Mouse (Mus musculus) lung, embryonic 16.5 days (tissue): ENCODE measurements at regions not wholly inside any gene's neighbourhood (a gene's known extent, or its start where the extent isn't known, plus 50 kb on each side); places are given as distances from the start of the nearest gene placed in this dataset.

Experiments used
- ATAC-seq: fragments of 200-750 bp; cut with Nextera tagmentation; 2 replicates; pipeline ENCODE4 v1.8.0; 2017; ENCODE audit warnings: low read depth, mild to moderate bottlenecking, moderate library complexity
- H3K27ac ChIP-seq: fragments of 300-500 bp; sonication (generic); 2 replicates; pipeline ENCODE4 v1.5.1; 2014; ENCODE audit warnings: mild to moderate bottlenecking, control low read depth, low read length
- H3K27me3 ChIP-seq: fragments of 300-500 bp; sonication (generic); 2 replicates; pipeline ENCODE4 v1.6.1; 2014; ENCODE audit warnings: low read depth, low read length, mixed read lengths; ENCODE audit not compliant: control insufficient read depth, insufficient read depth
- H3K36me3 ChIP-seq: fragments of 300-500 bp; sonication (generic); 2 replicates; pipeline ENCODE4 v1.6.1; 2014; ENCODE audit warnings: low read length; ENCODE audit not compliant: control insufficient read depth, insufficient read depth
- H3K4me1 ChIP-seq: fragments of 300-500 bp; sonication (generic); replicated peaks from 2 replicates; pipeline ENCODE4 v1.6.1; 2014; ENCODE audit warnings: low read length, mixed read lengths; ENCODE audit not compliant: control insufficient read depth, insufficient read depth
- H3K4me2 ChIP-seq: fragments of 300-500 bp; sonication (generic); 2 replicates; pipeline ENCODE4 v1.6.1; 2014; ENCODE audit warnings: low read depth, low read length, control low read depth
- H3K4me3 ChIP-seq: fragments of 300-500 bp; sonication (generic); 2 replicates; pipeline ENCODE4 v1.5.1; 2014; ENCODE audit warnings: mild to moderate bottlenecking, low read length, control low read depth
- H3K9ac ChIP-seq: fragments of 300-500 bp; sonication (generic); 2 replicates; pipeline ENCODE4 v1.6.1; 2014; ENCODE audit warnings: low read length, control low read depth
- H3K9me3 ChIP-seq: fragments of 300-500 bp; sonication (generic); 2 replicates; pipeline ENCODE4 v1.6.1; 2016; ENCODE audit warnings: low read length; ENCODE audit not compliant: control insufficient read depth
- WGBS: fragments of 180-500 bp; shearing (Covaris S2); extraction: QIAGEN DNeasy Blood & Tissue Kit; methylation state at CpG from one replicate; pipeline ENCODE4 v1.1.7; 2014; 5-methylcytosine and 5-hydroxymethylcytosine counted together

DNA sequence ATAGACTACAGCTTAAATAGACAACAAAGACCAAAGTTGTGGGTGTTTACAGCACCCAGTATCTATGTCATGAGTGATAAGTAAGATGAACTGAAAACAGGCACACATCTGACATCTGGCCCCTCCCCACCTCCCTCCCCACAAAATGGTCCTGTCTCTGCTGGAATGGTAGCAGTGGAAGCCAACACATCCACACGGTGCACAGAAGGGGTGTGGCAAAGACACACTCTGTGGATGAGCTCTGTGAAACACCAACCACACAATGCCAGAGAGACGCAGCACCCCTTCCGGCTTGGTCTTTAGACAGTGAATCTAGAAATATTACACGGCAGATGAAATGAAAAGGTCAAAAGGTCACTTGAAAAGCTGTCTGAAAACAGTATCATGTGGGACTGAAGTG is 85.6 kb downstream of the Fgf18 start:
- no peak overlapping the region for H3K4me3 ChIP-seq
- H3K27ac ChIP-seq: no peak overlapping the region
- ATAC-seq: no peak
- no peak overlapping the region for H3K4me2 ChIP-seq
- H3K9ac ChIP-seq: no peak overlapping the region
- H3K9me3 ChIP-seq: no peaks in the 10 kb centered on the region
- H3K4me1 ChIP-seq: no peaks in the 10 kb centered on the region
- no peaks in the 10 kb centered on the region for H3K27me3 ChIP-seq
- no peaks in the 10 kb centered on the region for H3K36me3 ChIP-seq
- WGBS: 51% methylated on average over 4 of the region's 4 CpGs

DNA sequence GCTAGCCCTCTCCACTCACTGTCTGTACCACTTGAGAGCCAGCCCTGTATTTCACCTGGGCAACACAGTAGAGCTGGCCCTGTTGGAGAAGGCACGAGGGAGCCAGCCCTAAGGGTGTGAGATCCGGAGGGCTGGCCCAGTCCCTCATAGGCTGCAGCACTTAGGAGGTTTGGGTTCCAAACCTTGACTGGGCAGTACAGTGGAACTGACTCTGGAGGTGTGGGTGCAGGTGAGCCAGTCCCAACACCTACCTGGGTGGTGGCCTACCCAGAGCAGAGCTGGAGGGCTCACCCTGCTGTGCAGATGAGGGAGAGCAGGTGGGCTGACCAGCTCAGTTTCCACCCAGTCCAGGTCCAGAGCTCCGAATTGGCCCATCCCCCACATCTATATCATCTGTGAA is 86.8 kb downstream of the Fgf18 start:
- Histone ChIP-seq H3K36me3 (no peaks in the 10 kb centered on the region), H3K27me3 (no peaks in the 10 kb centered on the region), H3K9me3 (no peaks in the 10 kb centered on the region), H3K4me2 (no peak overlapping the region), H3K4me1 (no peaks in the 10 kb centered on the region), H3K9ac (no peak overlapping the region), H3K4me3 (no peak overlapping the region), H3K27ac (no peak overlapping the region)
- WGBS: 50% methylated on average over 3 of the region's 3 CpGs
- no peak for ATAC-seq

DNA sequence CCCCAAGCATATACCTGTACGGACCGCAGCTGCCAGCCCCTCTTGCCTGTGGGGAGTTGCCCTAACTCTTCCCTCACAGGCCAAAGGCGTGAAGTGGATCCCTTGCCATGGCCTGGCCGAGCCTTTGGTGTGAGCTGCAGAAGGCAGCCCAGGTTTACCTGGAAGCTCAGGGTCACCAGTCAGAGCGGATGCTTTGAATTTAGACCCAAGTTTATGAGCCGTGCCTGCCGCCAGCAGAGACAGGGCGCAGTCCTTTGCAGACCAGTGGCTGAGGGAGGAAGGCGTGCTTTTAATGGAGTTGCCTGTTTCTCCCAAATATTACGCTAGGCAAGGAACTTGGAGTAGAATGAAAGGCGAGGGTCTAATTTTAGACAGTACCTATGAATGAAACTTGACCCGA is 97.0 kb downstream of the Fgf18 start:
- 77% methylated on average over 12 of the region's 12 CpGs for WGBS
- no peak overlapping the region for H3K4me3 ChIP-seq
- no peaks in the 10 kb centered on the region for H3K9me3 ChIP-seq
- no peak for ATAC-seq
- no peaks in the 10 kb centered on the region for H3K4me1 ChIP-seq
- H3K9ac ChIP-seq: no peak overlapping the region
- no peaks in the 10 kb centered on the region for H3K27me3 ChIP-seq
- no peaks in the 10 kb centered on the region for H3K36me3 ChIP-seq
- no peak overlapping the region for H3K27ac ChIP-seq
- H3K4me2 ChIP-seq: no peak overlapping the region

DNA sequence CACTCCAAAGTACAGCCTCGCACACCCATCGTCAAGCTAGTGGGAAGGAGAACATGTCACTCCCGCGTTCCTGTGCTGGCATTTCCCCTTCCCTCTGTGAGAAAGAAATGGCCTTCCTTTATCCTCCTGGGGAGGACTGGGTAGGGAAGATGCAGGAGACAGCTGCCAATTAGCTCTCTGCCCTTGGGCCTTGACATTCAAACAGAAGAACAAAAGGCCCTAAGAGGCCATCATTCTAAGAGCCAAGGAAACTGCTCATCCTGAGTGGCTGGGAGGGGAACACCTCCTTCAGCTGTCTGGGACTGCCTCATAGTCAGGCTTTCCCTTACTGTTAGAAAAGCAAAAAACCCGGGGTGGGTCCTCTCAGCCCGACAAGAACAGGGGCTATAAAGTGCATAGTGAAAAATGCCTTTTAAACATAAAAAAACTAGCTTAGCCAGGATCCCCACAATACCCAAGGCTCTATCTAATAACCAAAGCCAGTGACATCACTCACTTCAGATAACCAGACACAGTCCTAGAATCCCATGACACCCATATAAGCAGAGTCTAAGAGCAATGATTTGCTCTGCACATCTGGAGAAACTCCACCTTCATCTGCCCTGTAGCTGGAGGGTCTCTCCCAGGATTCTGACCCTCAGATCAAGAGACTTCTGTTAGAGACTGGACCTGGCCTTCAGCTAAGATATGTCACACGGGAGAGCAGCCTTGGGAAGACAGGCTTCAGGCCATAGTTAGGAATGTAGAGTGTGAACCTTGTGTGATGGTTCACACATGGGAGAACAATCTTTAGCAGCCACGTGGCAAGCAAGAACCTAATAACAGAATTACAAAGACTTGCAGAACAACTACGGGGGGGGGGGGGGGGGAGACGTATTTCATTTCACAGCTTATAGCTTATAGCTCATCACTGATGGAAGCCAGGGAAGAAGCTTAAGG is 107.1 kb downstream of the Fgf18 start:
- Histone ChIP-seq H3K9me3 (no peaks in the 10 kb centered on the region), H3K27me3 (no peaks in the 10 kb centered on the region), H3K9ac (no peak overlapping the region), H3K36me3 (no peaks in the 10 kb centered on the region), H3K4me3 (no peak overlapping the region), H3K4me2 (no peak overlapping the region), H3K27ac (no peak overlapping the region), H3K4me1 (peaks cover 3% of the 10 kb centered on the region; the same call in 1 of the 2 replicates)
- 73% methylated on average over 10 of the region's 10 CpGs for WGBS
- no peak for ATAC-seq

DNA sequence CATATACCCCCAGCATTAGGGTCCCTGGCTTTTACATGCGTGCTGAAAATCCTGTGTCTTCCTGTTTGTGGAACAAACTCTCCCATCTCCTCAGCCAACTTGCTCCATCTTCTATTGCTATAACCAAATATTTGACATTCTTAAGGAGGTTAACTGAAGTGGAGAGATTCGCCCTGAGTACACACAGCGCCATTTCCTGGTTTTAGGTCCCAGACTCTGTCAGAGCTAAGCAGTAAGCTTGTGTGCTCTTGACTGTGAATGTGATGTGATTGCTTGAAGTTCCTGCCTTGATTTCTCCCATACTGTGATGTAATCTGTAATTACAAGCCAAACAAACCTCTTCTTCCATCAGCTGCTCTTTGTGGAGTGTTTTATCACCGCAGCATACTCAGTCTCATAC is 110.8 kb downstream of the Fgf18 start:
- ATAC-seq: peak; percentile 57; the same call in 1 of the 2 replicates
- H3K9me3 ChIP-seq: no peaks in the 10 kb centered on the region
- H3K4me2 ChIP-seq: no peak overlapping the region
- no peak overlapping the region for H3K4me3 ChIP-seq
- H3K27ac ChIP-seq: no peak overlapping the region
- peaks cover 3% of the 10 kb centered on the region; the same call in 1 of the 2 replicates for H3K4me1 ChIP-seq
- WGBS: 54% methylated on average over 4 of the region's 4 CpGs
- no peak overlapping the region for H3K9ac ChIP-seq
- H3K36me3 ChIP-seq: no peaks in the 10 kb centered on the region
- no peaks in the 10 kb centered on the region for H3K27me3 ChIP-seq

DNA sequence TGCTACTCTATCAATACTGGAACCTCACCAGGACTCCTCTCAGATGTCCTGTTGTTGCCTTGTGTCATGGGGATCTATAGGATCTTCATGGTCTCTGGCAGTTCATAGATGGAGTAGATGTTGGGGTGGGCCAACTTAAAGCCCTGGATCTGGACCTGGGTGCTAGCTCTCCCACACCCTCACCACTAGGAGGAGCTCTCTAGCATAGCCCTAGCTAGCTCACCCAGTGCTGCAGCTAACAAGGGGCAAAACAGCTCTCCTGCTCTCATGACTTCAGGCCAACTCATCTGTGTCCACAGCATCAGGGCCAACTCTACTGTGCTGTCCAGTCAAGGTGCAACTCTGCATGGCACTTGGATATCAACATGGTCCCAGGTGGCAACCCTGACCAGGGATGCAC is 118.3 kb downstream of the Fgf18 start:
- Histone ChIP-seq H3K27me3 (no peaks in the 10 kb centered on the region), H3K4me1 (no peaks in the 10 kb centered on the region), H3K27ac (no peak overlapping the region), H3K9ac (no peak overlapping the region), H3K36me3 (no peaks in the 10 kb centered on the region), H3K9me3 (no peaks in the 10 kb centered on the region), H3K4me2 (no peak overlapping the region), H3K4me3 (no peak overlapping the region)
- no peak for ATAC-seq

DNA sequence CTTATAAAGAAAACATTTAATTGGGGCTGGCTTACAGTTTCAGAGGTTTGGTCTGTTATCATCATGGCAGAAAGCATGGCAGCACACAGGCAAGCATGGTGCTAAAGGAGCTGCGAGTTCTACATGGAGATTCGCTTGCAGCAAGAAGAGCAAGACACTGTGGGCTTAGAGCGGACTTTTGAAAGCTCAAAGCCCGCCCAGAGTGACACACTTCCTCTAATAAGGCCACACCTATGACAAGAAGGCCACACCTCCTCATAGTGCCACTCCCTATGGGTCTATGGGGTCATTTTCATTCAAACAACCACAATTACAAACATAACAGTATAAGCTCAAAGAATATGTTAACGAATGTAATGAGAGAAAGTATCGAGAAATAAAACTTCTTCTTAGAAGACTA is 120.1 kb downstream of the Fgf18 start:
- WGBS: 92% methylated on average over 6 of the region's 6 CpGs
- no peak overlapping the region for H3K4me3 ChIP-seq
- H3K4me2 ChIP-seq: no peak overlapping the region
- ATAC-seq: no peak
- no peaks in the 10 kb centered on the region for H3K27me3 ChIP-seq
- H3K4me1 ChIP-seq: no peaks in the 10 kb centered on the region
- no peak overlapping the region for H3K27ac ChIP-seq
- H3K9me3 ChIP-seq: no peaks in the 10 kb centered on the region
- H3K36me3 ChIP-seq: no peaks in the 10 kb centered on the region
- no peak overlapping the region for H3K9ac ChIP-seq

DNA sequence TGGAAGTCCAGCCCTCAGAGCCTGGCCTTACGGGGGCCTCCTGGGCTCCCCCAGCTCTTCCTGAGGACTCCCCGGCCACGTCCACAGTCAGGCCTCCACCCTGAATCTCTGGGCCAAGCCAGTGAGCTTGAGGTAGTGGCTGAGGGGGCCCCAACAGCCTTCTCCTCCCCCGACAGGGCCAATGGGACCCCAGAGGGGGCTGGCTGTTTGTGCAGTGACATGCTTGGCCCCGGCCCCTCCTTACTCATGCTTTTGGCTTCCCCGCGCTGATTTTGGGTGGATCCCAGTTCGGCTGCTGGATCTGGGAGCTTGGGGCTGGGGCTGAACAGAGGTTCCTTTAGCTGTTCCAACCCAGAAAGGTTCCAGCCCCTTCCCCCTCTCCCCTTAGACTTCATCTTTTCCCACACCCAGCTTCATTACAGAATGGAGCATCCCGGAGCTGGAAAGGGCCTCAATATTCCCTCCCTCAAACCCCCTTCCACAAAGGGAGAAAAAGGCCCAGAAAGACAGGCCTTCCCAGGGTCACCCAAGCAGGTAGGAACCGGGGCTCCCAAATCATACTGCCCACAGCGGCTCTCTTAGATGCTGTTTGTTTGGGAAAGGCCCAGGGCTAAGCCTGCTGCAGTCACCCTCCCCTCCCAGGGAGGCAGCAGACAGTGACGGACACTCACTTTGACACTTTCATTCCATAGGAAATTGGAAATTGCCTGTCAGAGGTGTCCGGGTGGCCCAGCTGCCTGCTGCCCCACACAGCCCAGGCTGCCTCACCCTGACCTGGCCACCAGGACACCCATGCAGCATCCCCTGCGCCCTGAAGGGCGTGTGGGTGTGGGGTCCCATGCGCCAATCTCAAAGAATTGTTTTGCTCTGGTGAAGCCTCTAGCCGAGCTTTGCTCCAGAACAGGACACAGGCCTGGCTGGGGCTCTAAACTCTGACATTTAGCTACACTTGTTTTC is 133.7 kb downstream of the Fgf18 start:
- H3K27ac ChIP-seq: peak overlapping the region; percentile 84
- no peaks in the 10 kb centered on the region for H3K9me3 ChIP-seq
- no peaks in the 10 kb centered on the region for H3K36me3 ChIP-seq
- 60% methylated on average over 17 of the region's 17 CpGs for WGBS
- H3K4me2 ChIP-seq: no peak overlapping the region
- ATAC-seq: peak; percentile 62
- H3K4me3 ChIP-seq: no peak overlapping the region
- H3K27me3 ChIP-seq: no peaks in the 10 kb centered on the region
- no peaks in the 10 kb centered on the region for H3K4me1 ChIP-seq
- H3K9ac ChIP-seq: no peak overlapping the region
